Mouse (Mus musculus) myocyte (in vitro differentiated cells): ENCODE data around the gene Neo1. TPM values are rescaled to one million over a fixed set of nuclear protein-coding genes. Genes with fewer than 3 reads are reported as not detected.

Experiments used
- H3K27me3 ChIP-seq: one replicate; pipeline ENCODE4 v1.6.1; 2011; ENCODE audit not compliant: control insufficient read depth, insufficient read depth, insufficient read length
- H3K36me3 ChIP-seq: one replicate; pipeline ENCODE4 v1.6.1; 2011; ENCODE audit not compliant: control insufficient read depth, insufficient read depth
- H3K4me2 ChIP-seq: one replicate; pipeline ENCODE4 v1.6.1; 2011; ENCODE audit warnings: low read depth, control low read depth
- H3K4me3 ChIP-seq: one replicate; pipeline ENCODE4 v1.5.1; 2011; ENCODE audit warnings: mild to moderate bottlenecking, control low read depth, moderate library complexity
- H3K79me2 ChIP-seq: one replicate; pipeline ENCODE4 v1.6.1; 2011; ENCODE audit not compliant: control insufficient read depth, insufficient read depth
- H3ac ChIP-seq: one replicate; pipeline ENCODE4 v1.6.1; 2011; ENCODE audit not compliant: control insufficient read depth, insufficient read length
- CEBPB ChIP-seq: IDR thresholded peaks from 2 replicates; pipeline ENCODE4 v1.6.1; 2011; ENCODE audit warnings: mild to moderate bottlenecking, moderate library complexity; ENCODE audit not compliant: poor library complexity, insufficient read depth, severe bottlenecking
- E2F4 ChIP-seq: IDR thresholded peaks from one replicate; pipeline ENCODE4 v1.6.1; 2011; ENCODE audit warnings: mild to moderate bottlenecking, control low read depth, moderate library complexity; ENCODE audit not compliant: insufficient read depth
- MYOD1 ChIP-seq, 3 experiments: IDR thresholded peaks; one replicate each; pipeline ENCODE4 v1.6.1; 2011; ENCODE audit warnings: control low read depth in 2 of 3, low read depth in 2 of 3, mild to moderate bottlenecking in 2 of 3, moderate library complexity in 1 of 3; ENCODE audit not compliant: insufficient read length in 2 of 3, control insufficient read depth in 1 of 3
- MYOG ChIP-seq, 3 experiments: IDR thresholded peaks; one replicate each; pipeline ENCODE4 v1.6.1; 2011; ENCODE audit warnings: control low read depth in 2 of 3, low read depth in 2 of 3, mild to moderate bottlenecking in 2 of 3; ENCODE audit not compliant: insufficient read length in 2 of 3, control insufficient read depth in 1 of 3, insufficient read depth in 1 of 3
- POLR2A ChIP-seq: IDR thresholded peaks from one replicate; pipeline ENCODE4 v1.6.1; 2011; ENCODE audit warnings: low read depth, mild to moderate bottlenecking, control low read depth, moderate library complexity; ENCODE audit not compliant: insufficient read length
- POLR2AphosphoS2 ChIP-seq: IDR thresholded peaks from one replicate; pipeline ENCODE4 v1.6.1; 2011; ENCODE audit warnings: low read depth, control low read depth; ENCODE audit not compliant: insufficient read length
- REST ChIP-seq: IDR thresholded peaks from one replicate; pipeline ENCODE4 v1.6.1; 2011; ENCODE audit warnings: mild to moderate bottlenecking, control low read depth, moderate library complexity; ENCODE audit not compliant: insufficient read depth, insufficient read length
- SRF ChIP-seq: IDR thresholded peaks from one replicate; pipeline ENCODE4 v1.6.1; 2011; ENCODE audit warnings: low read depth; ENCODE audit not compliant: control insufficient read depth, insufficient read length
- TCF12 ChIP-seq: IDR thresholded peaks from one replicate; pipeline ENCODE4 v1.6.1; 2011; ENCODE audit warnings: mild to moderate bottlenecking, control low read depth; ENCODE audit not compliant: poor library complexity, insufficient read depth, severe bottlenecking
- TCF3 ChIP-seq: IDR thresholded peaks from one replicate; pipeline ENCODE4 v1.6.1; 2011; ENCODE audit warnings: low read depth, control low read depth; ENCODE audit not compliant: insufficient read length
- USF1 ChIP-seq: IDR thresholded peaks from one replicate; pipeline ENCODE4 v1.6.1; 2011; ENCODE audit warnings: low read depth, mild to moderate bottlenecking, control low read depth, moderate library complexity
- polyA plus RNA-seq: library from polyadenylated mRNA; unstranded; fragments of >200 nt; fragmentation: generic; extraction: Trizol; gene quantifications from one replicate; pipeline ENCODE4 v1.2.1, GENCODE M21; 2012; ENCODE audit warnings: missing spikeins

Neo1 gene
- polyA plus RNA-seq, 1 experiment: 36.8 TPM

- Histone ChIP-seq H3K4me2 (no peak overlapping the region), H3K4me3 (no peak overlapping the region), H3K36me3 (no peaks in the 10 kb centered on the region), H3K27me3 (peaks cover 69% of the 10 kb centered on the region), H3ac (no peak overlapping the region), H3K79me2 (no peaks in the 10 kb centered on the region)
- TF ChIP-seq E2F4 (no peak), TCF12 (no peak), CEBPB (no peak), TCF3 (no peak), REST (no peak), POLR2A (no peak), POLR2AphosphoS2 (no peak), USF1 (no peak)
These were observed 203.3 kb downstream of the Neo1 start for GRCm38 (mm10) chr9:58832939-58833338.

GRCm38 (mm10) chr9:58829627-58830026 lies 206.6 kb downstream of the Neo1 start:
- H3K27me3 ChIP-seq: peaks cover 75% of the 10 kb centered on the region
- no peak for TF ChIP-seq POLR2A
- TF ChIP-seq MYOD1 (IDR thresholded peaks at IDR 0.05; ENCODE audit: control insufficient read depth in 1 of 3, insufficient read length in 2 of 3, low read depth in 2 of 3): no peak
- TF ChIP-seq POLR2AphosphoS2: no peak
- no peak for TF ChIP-seq SRF
- TF ChIP-seq MYOG (IDR thresholded peaks at IDR 0.05; ENCODE audit: control insufficient read depth in 1 of 3, insufficient read depth in 1 of 3, insufficient read length in 2 of 3, low read depth in 2 of 3): no peak
- TF ChIP-seq TCF3: no peak
- no peak for TF ChIP-seq TCF12
- no peak for TF ChIP-seq REST
- no peak for TF ChIP-seq USF1

More at GRCm38 (mm10) chr9:58829627-58830026, 206.6 kb downstream of the Neo1 start:
- Histone ChIP-seq H3K36me3 (no peaks in the 10 kb centered on the region), H3K4me3 (no peak overlapping the region), H3ac (no peak overlapping the region), H3K4me2 (no peak overlapping the region), H3K79me2 (no peaks in the 10 kb centered on the region)

Other genes starting within 250 kb of the Neo1 start
- 0.01 TPM for gene Hcn4, start 213.0 kb downstream of the Neo1 start, polyA plus RNA-seq